17 mouse cellular contexts compared by ENCODE assay signal in the genomic region with DNA sequence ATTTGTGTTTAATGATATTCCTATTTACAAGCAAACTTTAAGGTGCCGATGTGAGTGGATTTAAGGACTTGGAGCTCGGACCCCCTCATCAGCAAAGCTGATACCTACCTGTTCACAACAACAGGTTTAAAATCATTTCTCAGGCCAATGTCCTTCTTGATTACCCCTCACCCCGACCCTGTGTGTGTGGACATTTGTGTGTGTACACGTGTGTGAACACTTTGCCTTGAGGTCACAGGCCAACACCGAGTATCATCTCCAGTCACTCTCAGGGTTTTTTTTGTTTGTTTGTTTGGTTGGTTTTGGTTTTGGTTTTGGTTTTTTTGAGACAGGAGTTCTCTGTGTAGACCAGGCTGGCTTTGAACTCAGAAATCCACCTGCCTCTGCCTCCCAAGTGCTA.
DNase-seq lines count a peak whose midpoint lies in the region; ATAC-seq and TF ChIP-seq lines count a peak whose summit lies in the region.
"Had no signal": no experiment of that assay in that cellular context is flagged by ENCODE, and none has a peak within 500 bp of the region (broad histone marks: within the 10 kb centered on the region; RNA-seq: fewer than 3 reads in every experiment).

No protein-coding gene starts in this region.

- peak overlapping the region; percentile 95; the same call in 1 of the 2 replicates for H3K27ac ChIP-seq in intestine, embryonic 15.5 days
- H3K27ac ChIP-seq in intestine, postnatal 0 days (ENCODE audit: low read depth, low read length), result no peak overlapping the region
- 0 out of 2 replicates have a peak overlapping the region, but pooled peaks have one; percentile 81 for H3K27ac ChIP-seq in lung, embryonic 15.5 days
- no peak overlapping the region for H3K27ac ChIP-seq in lung, postnatal 0 days (ENCODE audit: low read length)
- peak overlapping the region; percentile 82 for H3K27ac ChIP-seq in limb, embryonic 10.5 days
- H3K27ac ChIP-seq in thymus, adult 2 months (ENCODE audit: control insufficient read depth, insufficient read depth, low read length), result no peak overlapping the region
- H3K27ac ChIP-seq in midbrain, embryonic 11.5 days (ENCODE audit: low read depth, low read length), result no peak overlapping the region

- TF ChIP-seq CTCF in intestine, postnatal 0 days (IDR thresholded peaks at IDR 0.05; ENCODE audit: low read depth), result no peak
- no peak for TF ChIP-seq CTCF in lung, postnatal 0 days (IDR thresholded peaks at IDR 0.05)
- TF ChIP-seq CTCF in thymus, adult 2 months (IDR thresholded peaks at IDR 0.05; ENCODE audit: borderline replicate concordance, control insufficient read depth, extremely low read depth, insufficient read depth, low read length, poor library complexity), result no peak

- TF ChIP-seq EP300 in lung, postnatal 0 days (IDR thresholded peaks at IDR 0.05), result no peak

- H3K4me3 ChIP-seq in intestine, embryonic 15.5 days (replicated peaks), result no peak overlapping the region
- no peak overlapping the region for H3K4me3 ChIP-seq in intestine, postnatal 0 days (ENCODE audit: low read depth, low read length)
- no peak overlapping the region for H3K4me3 ChIP-seq in lung, embryonic 15.5 days
- H3K4me3 ChIP-seq in lung, postnatal 0 days (ENCODE audit: low read depth, low read length), result no peak overlapping the region
- H3K4me3 ChIP-seq in limb, embryonic 10.5 days, result no peak overlapping the region
- H3K4me3 ChIP-seq in thymus, adult 2 months (ENCODE audit: control insufficient read depth, insufficient read depth, low read length), result no peak overlapping the region
- no peak overlapping the region for H3K4me3 ChIP-seq in midbrain, embryonic 11.5 days (ENCODE audit: low read depth, low read length)
- H3K4me3 ChIP-seq: erythroblast, embryonic 14.5 days; hindbrain, embryonic 13.5 days; layer of hippocampus, adult 2 months had no signal

- 79% methylated on average over 5 of the region's 5 CpGs for WGBS in intestine, embryonic 15.5 days
- WGBS in intestine, postnatal 0 days, result 80% methylated on average over 5 of the region's 5 CpGs
- WGBS in lung, embryonic 15.5 days, result 61% methylated on average over 5 of the region's 5 CpGs
- 77% methylated on average over 5 of the region's 5 CpGs for WGBS in lung, postnatal 0 days
- 87% methylated on average over 5 of the region's 5 CpGs for WGBS in limb, embryonic 10.5 days
- WGBS in thymus, adult 2 months, result 95% methylated on average over 5 of the region's 5 CpGs
- WGBS in midbrain, embryonic 11.5 days, result 91% methylated on average over 5 of the region's 5 CpGs

- H3K36me3 ChIP-seq in intestine, embryonic 15.5 days, result no peaks in the 10 kb centered on the region
- H3K36me3 ChIP-seq in intestine, postnatal 0 days (ENCODE audit: control insufficient read depth, insufficient read depth), result no peaks in the 10 kb centered on the region
- H3K36me3 ChIP-seq in lung, embryonic 15.5 days, result no peaks in the 10 kb centered on the region
- H3K36me3 ChIP-seq in lung, postnatal 0 days (ENCODE audit: insufficient read depth, low read length), result no peaks in the 10 kb centered on the region
- H3K36me3 ChIP-seq in limb, embryonic 10.5 days, result peaks cover 4% of the 10 kb centered on the region; the same call in 1 of the 2 replicates
- H3K36me3 ChIP-seq in thymus, adult 2 months (ENCODE audit: control insufficient read depth, insufficient read depth, low read length), result no peaks in the 10 kb centered on the region
- no peaks in the 10 kb centered on the region for H3K36me3 ChIP-seq in midbrain, embryonic 11.5 days (ENCODE audit: control insufficient read depth, insufficient read depth, low read length)
- H3K36me3 ChIP-seq: hindbrain, embryonic 13.5 days had no signal

- TF ChIP-seq POLR2A in thymus, adult 2 months (IDR thresholded peaks at IDR 0.05; ENCODE audit: control insufficient read depth, extremely low read depth, insufficient read depth, low read length, poor library complexity), result no peak

- no peak overlapping the region for H3K9ac ChIP-seq in intestine, embryonic 15.5 days
- no peak overlapping the region for H3K9ac ChIP-seq in intestine, postnatal 0 days (ENCODE audit: low read depth, low read length)
- H3K9ac ChIP-seq in lung, embryonic 15.5 days, result no peak overlapping the region
- H3K9ac ChIP-seq in lung, postnatal 0 days (replicated peaks; ENCODE audit: low read depth), result no peak overlapping the region
- no peak overlapping the region for H3K9ac ChIP-seq in midbrain, embryonic 11.5 days (ENCODE audit: low read length)
- H3K9ac ChIP-seq: hindbrain, embryonic 13.5 days had no signal

- no peak for DNase-seq in lung, postnatal 0 days (ENCODE audit: low spot score)
- DNase-seq in limb, embryonic 10.5 days (ENCODE audit: low spot score), result no peak
- no peak for DNase-seq in thymus, adult 2 months
- no peak for DNase-seq in midbrain, embryonic 11.5 days (ENCODE audit: low spot score, missing footprints)
- DNase-seq: cerebellum, adult 9-10 months; kidney, adult 18-20 months; left cerebral cortex, postnatal 4 days; lung, adult 18-20 months; midbrain, embryonic 14.5 days; right cerebral cortex, postnatal 4 days had no signal

- H3K4me2 ChIP-seq in intestine, embryonic 15.5 days (replicated peaks), result no peak overlapping the region
- H3K4me2 ChIP-seq in intestine, postnatal 0 days (replicated peaks; ENCODE audit: low read depth), result no peak overlapping the region
- no peak overlapping the region for H3K4me2 ChIP-seq in lung, embryonic 15.5 days
- no peak overlapping the region for H3K4me2 ChIP-seq in lung, postnatal 0 days (replicated peaks; ENCODE audit: low read depth, low read length)
- H3K4me2 ChIP-seq in midbrain, embryonic 11.5 days, result no peak overlapping the region
- H3K4me2 ChIP-seq: hindbrain, embryonic 13.5 days had no signal

- no peak for ATAC-seq in intestine, embryonic 15.5 days
- no peak for ATAC-seq in intestine, postnatal 0 days
- ATAC-seq in lung, embryonic 15.5 days (ENCODE audit: borderline replicate concordance, extremely low read depth, low FRiP score, low TSS enrichment), result no peak
- ATAC-seq in lung, postnatal 0 days, result no peak
- no peak for ATAC-seq in midbrain, embryonic 11.5 days (ENCODE audit: low FRiP score)
- ATAC-seq: forebrain, embryonic 16.5 days had no signal

- H3K27me3 ChIP-seq in intestine, embryonic 15.5 days (replicated peaks), result no peaks in the 10 kb centered on the region
- H3K27me3 ChIP-seq in intestine, postnatal 0 days (replicated peaks; ENCODE audit: control insufficient read depth, insufficient read depth, low read length), result no peaks in the 10 kb centered on the region
- H3K27me3 ChIP-seq in lung, embryonic 15.5 days, result no peaks in the 10 kb centered on the region
- H3K27me3 ChIP-seq in lung, postnatal 0 days (replicated peaks; ENCODE audit: insufficient read depth, low read length), result no peaks in the 10 kb centered on the region
- H3K27me3 ChIP-seq in limb, embryonic 10.5 days (ENCODE audit: low read depth, poor library complexity, severe bottlenecking), result no peaks in the 10 kb centered on the region
- no peaks in the 10 kb centered on the region for H3K27me3 ChIP-seq in thymus, adult 2 months (ENCODE audit: control insufficient read depth, insufficient read depth, low read length)
- H3K27me3 ChIP-seq in midbrain, embryonic 11.5 days (ENCODE audit: control insufficient read depth, insufficient read depth, low read length), result no peaks in the 10 kb centered on the region
- H3K27me3 ChIP-seq: hindbrain, embryonic 13.5 days had no signal

- peaks cover 33% of the 10 kb centered on the region for H3K4me1 ChIP-seq in intestine, embryonic 15.5 days (replicated peaks)
- no peaks in the 10 kb centered on the region for H3K4me1 ChIP-seq in intestine, postnatal 0 days (replicated peaks; ENCODE audit: control insufficient read depth, insufficient read depth, low read length)
- peaks cover 36% of the 10 kb centered on the region for H3K4me1 ChIP-seq in lung, embryonic 15.5 days
- peaks cover 4% of the 10 kb centered on the region; the same call in 1 of the 2 replicates for H3K4me1 ChIP-seq in lung, postnatal 0 days (ENCODE audit: insufficient read depth, low read depth, low read length)
- H3K4me1 ChIP-seq in limb, embryonic 10.5 days, result peaks cover 59% of the 10 kb centered on the region
- H3K4me1 ChIP-seq in thymus, adult 2 months (replicated peaks; ENCODE audit: control insufficient read depth, insufficient read depth, low read length), result peaks cover 9% of the 10 kb centered on the region
- peaks cover 9% of the 10 kb centered on the region for H3K4me1 ChIP-seq in midbrain, embryonic 11.5 days (ENCODE audit: control insufficient read depth, insufficient read depth, low read length)

- H3K9me3 ChIP-seq in intestine, embryonic 15.5 days, result no peaks in the 10 kb centered on the region
- H3K9me3 ChIP-seq in intestine, postnatal 0 days (ENCODE audit: control insufficient read depth), result no peaks in the 10 kb centered on the region
- no peaks in the 10 kb centered on the region for H3K9me3 ChIP-seq in lung, embryonic 15.5 days
- H3K9me3 ChIP-seq in lung, postnatal 0 days (ENCODE audit: low read length), result no peaks in the 10 kb centered on the region
- H3K9me3 ChIP-seq in limb, embryonic 10.5 days (replicated peaks), result no peaks in the 10 kb centered on the region
- no peaks in the 10 kb centered on the region for H3K9me3 ChIP-seq in midbrain, embryonic 11.5 days (ENCODE audit: control insufficient read depth, low read length)
- H3K9me3 ChIP-seq: hindbrain, embryonic 13.5 days had no signal

Comparison
In these comparisons a context has a peak if more than half of its experiments do, and no peak if none do; other contexts are left out.
1. H3K27ac ChIP-seq: peak in intestine, embryonic 15.5 days (single experiment), lung, embryonic 15.5 days (single experiment) and limb, embryonic 10.5 days (single experiment); none in intestine, postnatal 0 days (single experiment), lung, postnatal 0 days (single experiment), thymus, adult 2 months (single experiment) and midbrain, embryonic 11.5 days (single experiment).